In genomic region chr15:62392381-62392780, GRCm38 (mm10) we compare ENCODE assay signal across 13 mouse cellular contexts.
DNase-seq lines count a peak whose midpoint lies in the region; ATAC-seq and TF ChIP-seq lines count a peak whose summit lies in the region.
"Had no signal": no experiment of that assay in that cellular context is flagged by ENCODE, and none has a peak within 500 bp of the region (broad histone marks: within the 10 kb centered on the region; RNA-seq: fewer than 3 reads in every experiment).

No protein-coding gene starts in this region.

- 49% methylated on average over 3 of the region's 3 CpGs for WGBS in kidney, adult 2 months

- no peak for ATAC-seq in cerebellum, adult (ENCODE audit: insufficient number of reproducible peaks, low FRiP score, low TSS enrichment)
- ATAC-seq: midbrain, embryonic 15.5 days had no signal

- no peak overlapping the region for H3K4me3 ChIP-seq in kidney, adult 2 months (ENCODE audit: insufficient read depth, low read depth, low read length)
- no peak overlapping the region for H3K4me3 ChIP-seq in bone marrow macrophage, adult 2 months (ENCODE audit: insufficient read depth, low read length)
- H3K4me3 ChIP-seq: erythroblast, embryonic 14.5 days; limb, embryonic 15.5 days; midbrain, embryonic 15.5 days had no signal

- TF ChIP-seq POLR2A in kidney, adult 2 months (IDR thresholded peaks at IDR 0.05; ENCODE audit: low read depth, low read length): no peak
- no peak for TF ChIP-seq POLR2A in bone marrow macrophage, adult 2 months (IDR thresholded peaks at IDR 0.05; ENCODE audit: borderline replicate concordance, low read depth, low read length)

- TF ChIP-seq CTCF in kidney, adult 2 months (conservative IDR thresholded peaks at IDR 0.05; ENCODE audit: insufficient read depth, insufficient read length, low read depth, low read length): no peak
- TF ChIP-seq CTCF in bone marrow macrophage, adult 2 months (IDR thresholded peaks at IDR 0.05; ENCODE audit: low read depth, low read length): no peak

- H3K27me3 ChIP-seq in kidney, adult 2 months (replicated peaks; ENCODE audit: control insufficient read depth, insufficient read depth, low read length): no peaks in the 10 kb centered on the region
- H3K27me3 ChIP-seq: limb, embryonic 15.5 days; midbrain, embryonic 15.5 days had no signal

- H3K36me3 ChIP-seq in kidney, adult 2 months (ENCODE audit: control insufficient read depth, insufficient read depth, low read length): no peaks in the 10 kb centered on the region
- H3K36me3 ChIP-seq: G1E; limb, embryonic 15.5 days; midbrain, embryonic 15.5 days had no signal

- no peaks in the 10 kb centered on the region; the same call in 1 of the 2 replicates for H3K4me1 ChIP-seq in kidney, adult 2 months (ENCODE audit: control insufficient read depth, insufficient read depth, low read length)
- peaks cover 54% of the 10 kb centered on the region for H3K4me1 ChIP-seq in bone marrow macrophage, adult 2 months (ENCODE audit: control insufficient read depth, insufficient read depth, low read length)
- H3K4me1 ChIP-seq: limb, embryonic 15.5 days; midbrain, embryonic 15.5 days had no signal

- H3K27ac ChIP-seq in kidney, adult 2 months (ENCODE audit: insufficient read depth, low read depth, low read length): no peak overlapping the region
- peak overlapping the region; percentile 79 for H3K27ac ChIP-seq in bone marrow macrophage, adult 2 months (ENCODE audit: insufficient read depth, low read depth, low read length)
- H3K27ac ChIP-seq: limb, embryonic 15.5 days; midbrain, embryonic 15.5 days had no signal

- peak; percentile 40 for DNase-seq in kidney, adult 2 months
- DNase-seq in kidney, postnatal 25 days: no peak
- DNase-seq in NIH3T3 (ENCODE audit: low read depth): peak; percentile 81
- peak; percentile 58 for DNase-seq in lung, postnatal 36 days
- DNase-seq in layer of hippocampus, adult 9-11 months: no peak
- DNase-seq: cerebellum, postnatal 10 days; thymus, adult 2 months had no signal

Comparison
In these comparisons a context has a peak if more than half of its experiments do, and no peak if none do; other contexts are left out.
1. DNase-seq: peak in kidney, adult 2 months (single experiment), NIH3T3 (single experiment) and lung, postnatal 36 days (single experiment); none in kidney, postnatal 25 days (0 of 2) and layer of hippocampus, adult 9-11 months (single experiment).